Mouse (Mus musculus): ENCODE measurements at regions not wholly inside any gene's neighbourhood (a gene's known extent, or its start where the extent isn't known, plus 50 kb on each side); places are given as distances from the start of the nearest gene placed in this dataset.

DNA sequence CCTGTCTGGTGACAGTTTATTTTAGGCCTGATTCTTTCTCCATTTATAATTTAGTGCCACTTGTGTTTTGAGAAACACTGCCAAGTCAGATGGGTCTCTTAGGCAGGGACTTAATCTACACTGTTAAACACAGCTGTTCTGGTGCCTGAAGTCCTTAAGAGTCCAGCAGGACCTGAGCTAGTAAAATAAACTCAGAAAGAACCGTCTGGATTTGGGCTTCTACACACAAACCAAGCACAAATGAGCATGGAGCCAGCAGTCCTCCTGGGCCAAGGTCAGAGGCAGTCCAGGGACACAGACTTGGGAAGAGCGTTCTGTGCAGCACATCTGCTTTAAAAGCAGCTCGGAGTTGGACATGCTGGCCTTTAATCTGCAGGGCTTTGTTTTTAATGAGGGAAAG is 87.6 kb upstream of the Ccdc122 start:
- TF ChIP-seq CHD2 (IDR thresholded peaks at IDR 0.05; ENCODE audit: low read depth, low read length) (no peak), MAFK (IDR thresholded peaks at IDR 0.05; ENCODE audit: insufficient read depth, low read depth, low read length) (no peak), HCFC1 (IDR thresholded peaks at IDR 0.05; ENCODE audit: borderline replicate concordance, insufficient read depth, low read length) (no peak), ZC3H11A (IDR thresholded peaks at IDR 0.05; ENCODE audit: borderline replicate concordance, low read depth, low read length) (no peak), ZNF384 (IDR thresholded peaks at IDR 0.05; ENCODE audit: low read depth, low read length) (no peak)
